Mouse (Mus musculus) ES-Bruce4 (cell line): ENCODE data around the gene Chd5. TPM values are rescaled to one million over a fixed set of nuclear protein-coding genes. Genes with fewer than 3 reads are reported as not detected.

ENCODE experiments used
- H3K27ac ChIP-seq: 2 replicates; pipeline ENCODE4 v1.5.1; 2012; ENCODE audit warnings: low read length, inconsistent platforms; ENCODE audit not compliant: insufficient read depth
- H3K27me3 ChIP-seq: 2 replicates; pipeline ENCODE4 v1.6.1; 2012; ENCODE audit warnings: mild to moderate bottlenecking, low read length, inconsistent platforms; ENCODE audit not compliant: control insufficient read depth, poor library complexity, insufficient read depth, severe bottlenecking
- H3K36me3 ChIP-seq: 2 replicates; pipeline ENCODE4 v1.6.1; 2012; ENCODE audit warnings: inconsistent platforms, mild to moderate bottlenecking, low read length, moderate library complexity; ENCODE audit not compliant: control insufficient read depth, poor library complexity, insufficient read depth, severe bottlenecking
- H3K4me1 ChIP-seq: one replicate; pipeline ENCODE4 v1.8.1; 2011; ENCODE audit warnings: low read length; ENCODE audit not compliant: control insufficient read depth, insufficient read depth
- H3K4me3 ChIP-seq: 2 replicates; pipeline ENCODE4 v1.5.1; 2011; ENCODE audit warnings: low read depth, mild to moderate bottlenecking, low read length
- H3K9ac ChIP-seq: 2 replicates; pipeline ENCODE4 v1.6.1; 2012; ENCODE audit warnings: low read depth, mild to moderate bottlenecking, inconsistent platforms; ENCODE audit not compliant: poor library complexity, severe bottlenecking
- H3K9me3 ChIP-seq: replicated peaks from 2 replicates; pipeline ENCODE4 v1.6.1; 2012; ENCODE audit warnings: mild to moderate bottlenecking, low read length, inconsistent platforms; ENCODE audit not compliant: control insufficient read depth, poor library complexity, insufficient read depth, severe bottlenecking
- CTCF ChIP-seq: IDR thresholded peaks from one replicate; pipeline ENCODE4 v1.8.1; 2011; ENCODE audit warnings: low read depth, low read length
- EP300 ChIP-seq: IDR thresholded peaks from 2 replicates; pipeline ENCODE4 v1.6.1; 2011; ENCODE audit warnings: low read depth, low read length; ENCODE audit not compliant: insufficient read depth
- POLR2A ChIP-seq: IDR thresholded peaks from one replicate; pipeline ENCODE4 v1.8.1; 2011; ENCODE audit warnings: low read length; ENCODE audit not compliant: insufficient read depth
- polyA plus RNA-seq: library from polyadenylated mRNA; stranded (reverse); fragments of >200 nt; gene quantifications from 2 replicates; pipeline ENCODE4 v1.2.4, GENCODE M21; 2011; ENCODE audit warnings: low read depth; ENCODE audit not compliant: missing spikeins, insufficient read depth, insufficient read length

Chd5 gene
- polyA plus RNA-seq, 1 experiment, result 5.8 TPM

DNA sequence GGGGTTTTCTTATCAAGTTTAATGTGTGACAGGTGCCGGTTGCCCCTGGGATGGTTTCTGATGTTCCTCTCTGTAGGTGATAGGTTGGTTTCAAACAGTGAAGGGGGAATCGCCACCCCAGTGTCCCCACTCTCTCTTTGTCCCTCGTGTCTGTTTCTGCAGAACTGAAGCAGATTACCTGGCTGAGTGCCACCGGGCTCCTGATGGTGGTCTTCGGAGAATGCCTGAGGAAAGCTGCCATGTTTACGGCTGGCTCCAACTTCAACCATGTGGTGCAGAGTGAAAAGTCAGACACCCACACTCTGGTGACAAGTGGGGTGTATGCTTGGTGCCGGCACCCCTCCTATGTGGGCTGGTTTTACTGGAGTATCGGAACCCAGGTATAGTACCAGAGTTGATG is 38.1 kb upstream of the Chd5 start:
- no peak overlapping the region for H3K9ac ChIP-seq
- H3K4me1 ChIP-seq, result no peaks in the 10 kb centered on the region
- H3K27me3 ChIP-seq, result no peaks in the 10 kb centered on the region
- TF ChIP-seq CTCF (no peak), EP300 (no peak), POLR2A (no peak)
- no peak overlapping the region for H3K4me3 ChIP-seq
- no peak overlapping the region for H3K27ac ChIP-seq
- no peaks in the 10 kb centered on the region for H3K36me3 ChIP-seq
- no peaks in the 10 kb centered on the region for H3K9me3 ChIP-seq

DNA sequence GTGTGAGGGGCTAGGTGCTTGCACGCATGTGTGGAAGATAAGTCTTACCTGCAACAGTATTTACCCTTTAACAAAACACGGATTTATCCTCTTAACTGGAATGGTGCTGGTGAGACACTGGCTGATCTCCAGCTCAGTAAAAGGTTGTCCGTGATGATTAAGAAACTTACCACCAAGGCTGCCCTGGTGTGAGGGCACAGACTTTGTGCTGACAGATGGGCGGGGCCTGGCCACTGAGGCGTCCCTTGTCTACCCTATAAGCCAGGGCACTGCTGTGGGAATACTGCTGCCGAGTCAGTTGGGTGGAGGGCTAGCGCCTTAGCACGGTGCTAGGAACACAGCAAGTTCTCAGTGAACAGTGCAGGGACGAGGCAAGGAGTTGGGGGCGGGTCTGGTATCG is 36.4 kb upstream of the Chd5 start:
- Histone ChIP-seq H3K27ac (no peak overlapping the region), H3K36me3 (no peaks in the 10 kb centered on the region), H3K4me1 (no peaks in the 10 kb centered on the region), H3K27me3 (no peaks in the 10 kb centered on the region), H3K4me3 (no peak overlapping the region), H3K9ac (no peak overlapping the region), H3K9me3 (no peaks in the 10 kb centered on the region)
- no peak for TF ChIP-seq EP300
- no peak for TF ChIP-seq POLR2A
- no peak for TF ChIP-seq CTCF

DNA sequence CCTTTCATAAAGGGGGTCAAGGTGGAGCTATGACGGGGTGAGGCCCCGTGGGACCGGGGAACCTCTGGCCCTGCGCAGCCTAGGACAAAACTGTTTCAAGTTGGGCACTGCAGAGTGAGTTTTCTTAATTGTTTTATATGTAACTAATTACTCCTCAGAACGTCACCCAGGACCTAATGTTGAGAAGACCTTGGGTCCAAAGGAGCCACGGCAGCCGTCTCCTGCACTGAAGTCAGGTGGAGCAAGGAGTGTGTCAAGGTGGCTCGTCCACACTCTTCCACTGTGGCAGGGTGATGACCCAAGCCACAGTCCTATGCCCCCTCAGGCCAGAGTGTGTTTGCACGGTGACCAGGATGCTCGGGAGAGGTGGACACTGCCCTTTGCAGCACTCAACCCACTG is 35.3 kb upstream of the Chd5 start:
- Histone ChIP-seq H3K9ac (no peak overlapping the region), H3K36me3 (no peaks in the 10 kb centered on the region), H3K4me1 (no peaks in the 10 kb centered on the region), H3K4me3 (no peak overlapping the region), H3K27me3 (no peaks in the 10 kb centered on the region), H3K9me3 (no peaks in the 10 kb centered on the region), H3K27ac (no peak overlapping the region)
- TF ChIP-seq POLR2A, result no peak
- no peak for TF ChIP-seq CTCF
- TF ChIP-seq EP300, result no peak

DNA sequence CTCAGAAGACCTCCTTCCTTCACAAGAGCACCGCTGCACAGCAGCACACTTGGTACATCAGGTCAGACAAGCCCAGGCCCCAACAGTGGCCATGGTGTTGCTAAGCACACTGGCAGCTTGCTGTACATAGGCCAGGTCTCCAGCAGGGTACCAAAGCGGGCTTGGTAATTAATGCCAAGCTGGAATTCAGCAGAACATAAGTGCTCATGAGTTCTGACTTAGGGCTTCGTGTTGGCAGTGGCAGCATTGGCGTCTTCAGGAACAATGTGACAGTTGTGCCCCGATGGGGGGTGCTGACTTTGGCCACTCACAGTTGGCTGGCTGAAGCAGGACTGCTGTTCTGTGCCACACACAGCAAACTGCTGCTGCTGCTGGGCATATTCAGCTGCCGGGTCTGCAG is 33.8 kb upstream of the Chd5 start:
- no peak overlapping the region for H3K27ac ChIP-seq
- H3K27me3 ChIP-seq, result no peaks in the 10 kb centered on the region
- no peaks in the 10 kb centered on the region for H3K4me1 ChIP-seq
- H3K9ac ChIP-seq, result no peak overlapping the region
- H3K9me3 ChIP-seq, result no peaks in the 10 kb centered on the region
- no peaks in the 10 kb centered on the region for H3K36me3 ChIP-seq
- no peak for TF ChIP-seq POLR2A
- no peak for TF ChIP-seq CTCF
- TF ChIP-seq EP300, result no peak
- H3K4me3 ChIP-seq, result no peak overlapping the region

DNA sequence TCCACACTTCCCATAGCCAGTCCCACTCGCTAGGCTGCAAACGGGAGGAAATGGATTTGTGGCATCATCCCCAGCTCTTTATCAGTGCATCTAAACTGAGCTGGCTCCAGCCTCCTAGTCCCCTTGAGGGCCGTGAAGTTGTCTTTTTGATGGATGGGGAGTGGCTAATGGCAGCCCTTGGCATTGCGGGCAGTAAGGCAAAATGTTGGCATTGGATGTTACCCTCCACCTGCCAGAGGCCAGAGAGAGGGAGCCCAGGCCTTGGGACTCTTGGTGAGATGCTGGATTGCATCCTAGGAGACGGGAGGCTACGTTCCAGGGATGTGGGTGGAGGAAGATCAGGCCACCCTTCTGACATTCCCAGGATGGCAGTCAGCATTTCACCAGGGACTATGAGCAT is 32.5 kb upstream of the Chd5 start:
- H3K9ac ChIP-seq, result no peak overlapping the region
- H3K27ac ChIP-seq, result no peak overlapping the region
- H3K36me3 ChIP-seq, result no peaks in the 10 kb centered on the region
- H3K4me1 ChIP-seq, result no peaks in the 10 kb centered on the region
- TF ChIP-seq POLR2A, result no peak
- TF ChIP-seq CTCF, result no peak
- no peak for TF ChIP-seq EP300
- no peaks in the 10 kb centered on the region for H3K9me3 ChIP-seq
- H3K4me3 ChIP-seq, result no peak overlapping the region
- H3K27me3 ChIP-seq, result no peaks in the 10 kb centered on the region

DNA sequence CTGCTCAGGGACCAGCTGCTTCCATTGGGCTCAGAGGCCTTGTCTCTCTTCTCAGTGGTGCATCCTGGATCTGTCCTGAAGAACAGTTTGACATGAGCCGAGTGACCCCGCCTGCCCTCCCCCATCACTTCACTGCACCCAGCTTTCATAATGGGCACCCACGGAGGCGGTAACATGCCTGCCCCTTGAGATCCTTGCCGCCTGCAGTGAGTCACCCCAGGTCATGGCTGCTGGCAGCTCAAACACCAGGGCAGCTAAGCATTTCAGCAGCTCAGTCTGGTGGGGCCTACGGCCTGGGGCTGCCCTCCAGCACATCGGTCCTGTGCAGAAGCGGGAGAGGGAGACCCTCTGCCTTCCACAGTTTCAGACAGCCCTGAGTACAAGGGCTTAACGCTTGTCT is 30.9 kb upstream of the Chd5 start:
- Histone ChIP-seq H3K27ac (no peak overlapping the region), H3K27me3 (no peaks in the 10 kb centered on the region), H3K4me3 (no peak overlapping the region), H3K36me3 (no peaks in the 10 kb centered on the region), H3K9me3 (no peaks in the 10 kb centered on the region), H3K9ac (no peak overlapping the region), H3K4me1 (no peaks in the 10 kb centered on the region)
- TF ChIP-seq EP300 (no peak), CTCF (no peak), POLR2A (no peak)
